Mouse (Mus musculus) thymus, postnatal 4 days (tissue): ENCODE measurements around the gene Nat10.

Source experiments
- DNase-seq: peaks from one replicate; pipeline ENCODE4 v3.0.0; 2021

The Nat10 gene

DNA sequence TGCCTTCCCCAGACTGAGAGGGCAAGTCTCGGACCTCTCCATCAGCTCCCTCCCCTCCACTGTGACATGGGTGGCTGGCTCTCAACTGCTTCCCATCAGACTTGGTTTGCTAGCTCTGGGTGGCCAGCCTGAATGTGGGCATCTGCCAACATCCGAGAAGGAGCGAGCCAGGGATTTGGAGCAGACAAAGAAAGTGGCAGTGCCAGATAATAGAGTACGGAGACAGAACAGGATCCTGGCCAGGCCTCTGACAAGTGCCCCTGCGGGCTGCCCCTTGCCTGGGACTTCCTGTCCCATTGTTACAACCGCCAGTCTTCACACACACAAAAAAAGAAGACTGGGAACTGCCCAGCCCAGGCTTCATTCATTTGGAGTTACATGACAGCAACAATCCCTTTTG is 70.6 kb downstream of the Nat10 start:
- DNase-seq, result no peak

DNA sequence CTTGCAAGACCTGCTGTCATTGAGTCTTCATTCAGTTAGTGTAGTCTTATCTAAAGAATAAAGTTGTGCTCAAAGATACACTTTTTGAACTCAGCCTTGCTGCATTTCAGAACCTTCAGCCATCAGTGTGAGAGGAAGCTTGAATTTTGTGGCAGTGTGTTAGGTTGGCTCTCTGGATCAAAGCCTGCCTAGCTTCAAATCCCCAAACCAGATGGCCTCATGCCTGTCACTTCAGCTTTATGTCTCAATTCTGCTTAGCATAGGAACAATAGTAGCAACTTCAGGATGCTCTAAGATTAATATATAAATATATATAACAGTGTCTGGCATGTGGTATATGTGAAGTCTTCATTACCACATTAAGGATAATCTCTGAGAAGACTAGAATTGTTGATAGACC is 73.2 kb downstream of the Nat10 start:
- DNase-seq, result no peak

DNA sequence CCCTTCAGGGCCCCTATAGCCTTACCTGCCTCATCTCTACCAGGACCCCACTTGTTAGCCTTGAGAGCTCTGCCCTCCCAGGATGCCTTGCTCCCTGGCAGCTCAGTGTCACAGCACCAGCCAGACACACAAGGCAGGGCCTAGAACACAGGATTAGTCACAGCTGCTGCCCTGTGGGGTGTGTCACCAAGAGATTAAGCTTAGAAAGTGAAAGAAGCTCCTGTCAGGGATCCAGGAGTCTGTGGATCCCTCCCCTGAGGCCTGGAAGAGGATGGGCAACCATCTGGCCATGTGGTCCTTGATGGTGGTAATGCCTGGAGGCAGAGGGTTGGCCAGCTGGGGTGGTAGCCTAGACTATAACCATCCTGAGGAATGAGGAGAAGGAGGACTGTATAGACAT is 73.9 kb downstream of the Nat10 start:
- DNase-seq, result no peak

DNA sequence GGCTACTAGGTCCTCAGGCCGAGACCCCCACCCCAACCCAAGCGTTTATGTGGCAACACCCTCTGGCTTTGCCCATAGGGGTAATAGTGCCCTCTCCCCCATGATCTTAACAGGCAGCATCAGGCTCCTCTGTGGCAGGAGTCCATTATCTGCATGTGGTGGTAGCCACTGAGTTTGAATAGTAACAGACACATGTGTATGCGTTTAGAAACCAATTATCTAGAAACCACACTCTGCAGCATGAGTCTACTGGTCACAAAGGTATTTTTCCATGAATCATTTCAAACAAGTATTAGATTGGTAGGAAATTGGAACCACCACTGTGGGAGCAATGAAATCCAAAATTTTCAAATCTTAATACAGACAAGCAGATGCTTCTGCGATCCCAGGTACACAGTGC is 75.5 kb downstream of the Nat10 start:
- DNase-seq, result no peak

DNA sequence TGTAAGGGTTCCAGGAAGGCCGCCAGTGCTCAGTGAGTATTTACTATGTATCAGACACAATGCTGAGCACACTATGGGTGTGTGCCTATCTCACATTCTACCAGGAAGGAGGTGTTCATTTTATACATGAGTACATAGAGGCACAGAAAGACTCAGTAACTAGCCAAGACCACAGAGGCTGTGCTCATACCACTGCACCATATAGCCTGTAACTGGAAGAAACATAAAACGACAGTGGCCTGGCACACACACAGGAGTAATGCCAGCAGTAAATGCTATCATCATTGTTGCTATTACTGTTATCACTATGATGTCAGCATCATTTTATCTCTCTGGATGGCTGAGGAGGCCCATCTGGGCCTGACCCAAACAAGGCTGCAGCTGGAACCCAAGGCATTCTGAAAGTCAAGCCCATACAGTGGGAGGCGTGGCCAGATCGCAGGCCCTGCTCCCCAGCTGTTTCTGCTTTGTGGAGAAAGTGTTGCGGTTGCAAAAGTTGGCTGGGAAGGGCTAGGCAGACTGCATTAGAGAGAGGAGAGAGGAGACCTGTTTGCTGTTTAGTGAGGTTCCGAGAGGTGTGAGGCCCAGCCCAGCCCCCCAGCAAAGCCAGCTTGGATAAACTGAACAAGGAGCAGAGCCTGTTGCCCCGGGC is 76.0 kb downstream of the Nat10 start:
- peak; percentile 82 for DNase-seq

DNA sequence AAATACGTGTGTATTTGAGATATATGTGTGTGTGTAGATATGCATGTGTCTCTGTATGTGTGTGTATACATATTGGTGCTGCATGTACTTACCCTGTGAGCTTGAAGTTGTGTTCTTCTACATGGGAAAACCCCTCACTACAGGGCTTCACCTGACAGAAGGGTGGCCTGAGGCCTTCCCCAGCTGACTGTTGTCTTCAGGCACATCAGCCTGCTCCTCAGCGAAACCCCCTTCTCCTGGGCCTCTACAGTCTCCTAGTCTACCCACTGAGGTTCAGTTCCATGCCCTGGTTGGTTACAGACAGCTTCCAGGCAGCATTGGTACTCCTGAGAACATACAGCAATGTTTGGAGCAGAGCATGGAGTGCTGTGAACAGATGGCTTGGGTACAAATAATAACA is 76.6 kb downstream of the Nat10 start:
- DNase-seq, result peak; percentile 59

DNA sequence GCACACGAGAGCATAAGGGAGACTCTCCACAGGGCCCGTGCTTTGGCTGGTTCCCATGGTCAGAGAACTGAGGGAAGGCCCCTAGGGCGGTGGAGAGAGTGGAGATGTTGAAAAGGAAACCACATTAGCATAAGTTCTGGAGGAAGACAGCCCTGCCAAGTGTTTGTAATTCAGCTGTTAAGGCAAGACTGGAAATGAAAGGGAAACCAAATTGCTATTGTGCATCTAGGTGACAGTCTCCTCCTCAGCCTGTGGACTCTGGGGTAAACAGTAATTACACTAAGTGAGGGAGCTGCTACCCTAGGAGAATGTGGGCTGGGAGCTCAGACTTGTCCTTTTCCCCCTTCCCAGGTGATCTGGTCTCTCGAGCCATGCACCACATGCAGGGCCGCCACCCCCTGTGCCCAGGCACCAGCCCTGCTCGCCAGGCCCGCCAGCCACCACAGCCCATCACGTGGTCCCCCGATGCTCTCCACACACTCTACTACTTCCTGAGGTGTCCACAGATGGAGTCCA is 78.1 kb downstream of the Nat10 start:
- DNase-seq, result peak; percentile 69

DNA sequence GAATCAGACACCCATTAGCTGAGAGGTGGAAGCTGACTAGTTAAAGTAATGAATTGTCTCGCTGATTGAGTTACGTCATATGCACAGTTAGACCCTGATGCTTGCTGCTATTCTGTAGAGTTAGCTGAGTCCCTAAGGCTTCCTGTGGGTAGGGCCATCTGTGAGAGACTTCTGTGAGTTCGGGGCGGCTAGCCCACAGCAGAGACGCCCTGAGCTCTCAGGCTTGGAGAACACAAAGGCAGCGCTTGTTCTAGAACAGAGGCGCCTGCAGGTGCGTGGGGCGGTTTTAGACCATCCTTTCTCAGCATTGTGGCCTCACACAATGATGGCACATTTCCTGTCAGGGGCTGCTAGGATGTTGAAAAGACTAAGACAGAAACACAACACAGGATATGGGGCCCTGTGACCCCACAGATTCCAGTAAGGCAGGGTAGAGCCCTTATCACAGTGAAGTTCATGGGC is 78.8 kb downstream of the Nat10 start:
- DNase-seq, result peak; percentile 84

DNA sequence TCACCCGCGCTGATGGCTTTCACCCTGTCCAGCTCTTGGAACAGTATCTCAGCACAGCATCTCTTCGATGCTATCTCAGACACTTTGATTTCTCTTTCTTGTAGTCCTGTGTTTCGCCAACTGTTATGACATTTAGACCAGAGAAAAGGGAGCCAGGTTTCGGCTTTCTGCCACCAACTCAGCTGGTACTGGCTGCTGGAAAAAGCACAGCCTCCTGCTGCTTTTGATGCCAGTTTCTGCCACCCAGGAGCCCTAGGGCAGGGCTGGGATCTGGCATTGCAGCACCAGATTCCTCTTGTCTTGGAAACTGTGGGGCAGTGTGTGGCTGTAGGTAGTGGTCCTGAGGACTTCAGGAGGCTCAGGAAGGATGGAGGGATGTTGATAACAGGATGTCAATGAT is 79.9 kb downstream of the Nat10 start:
- peak; percentile 58 for DNase-seq

DNA sequence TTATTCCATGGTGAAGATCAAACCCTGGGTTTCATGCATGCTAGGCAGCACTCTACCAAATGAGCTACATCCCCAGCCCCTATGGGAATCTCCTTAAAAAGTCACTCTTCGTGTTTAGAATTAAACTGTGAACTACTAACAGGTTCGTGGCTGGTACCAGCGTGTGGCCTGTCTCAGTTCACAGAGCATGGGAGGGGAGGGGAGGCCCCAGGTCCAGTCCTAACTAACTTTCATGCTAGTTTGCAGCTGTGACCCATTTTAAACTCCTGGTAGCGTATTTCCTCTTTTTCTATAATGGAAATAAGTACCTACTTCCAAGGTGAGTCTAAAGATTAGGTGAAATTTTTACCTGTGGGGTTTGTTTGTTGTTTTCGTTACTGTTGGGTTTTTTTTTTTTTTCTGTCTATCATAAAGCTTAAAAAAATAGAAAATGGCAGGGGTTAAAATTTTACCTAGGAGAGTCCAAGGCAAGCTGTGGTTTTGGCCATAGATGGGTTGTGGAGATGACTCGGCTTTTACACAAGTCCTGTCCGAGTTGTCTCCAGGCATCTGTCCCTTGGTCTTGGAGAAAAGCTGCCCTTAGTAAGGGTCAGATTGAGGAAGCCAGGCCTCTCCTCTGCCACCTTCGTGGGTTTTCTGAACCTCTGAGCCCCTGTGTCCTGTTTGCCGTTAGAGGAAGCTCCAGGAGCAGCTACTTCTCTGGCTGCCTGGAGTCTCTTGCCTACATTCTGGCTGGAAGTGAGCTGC is 80.5 kb downstream of the Nat10 start:
- DNase-seq, result peak; percentile 59

DNA sequence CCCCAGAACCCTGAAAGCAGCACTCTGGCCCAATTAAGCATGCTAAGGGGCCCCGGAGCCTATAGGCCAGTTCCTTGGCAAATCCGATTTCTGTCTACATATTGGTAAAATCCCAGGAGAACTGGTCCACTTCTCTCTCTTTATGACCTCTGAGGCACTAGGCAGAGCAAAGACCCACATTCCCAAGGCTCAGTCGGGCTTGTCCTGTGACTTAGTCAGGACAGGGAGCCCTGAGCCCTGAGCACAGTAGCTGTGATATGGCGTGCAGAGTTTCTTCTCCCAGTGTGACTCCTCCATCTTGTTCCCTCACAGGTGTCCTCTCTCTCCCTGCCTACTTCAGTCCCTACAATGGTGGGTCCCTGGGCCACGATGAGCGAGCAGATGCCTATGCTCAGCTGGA is 82.6 kb downstream of the Nat10 start:
- DNase-seq, result no peak

DNA sequence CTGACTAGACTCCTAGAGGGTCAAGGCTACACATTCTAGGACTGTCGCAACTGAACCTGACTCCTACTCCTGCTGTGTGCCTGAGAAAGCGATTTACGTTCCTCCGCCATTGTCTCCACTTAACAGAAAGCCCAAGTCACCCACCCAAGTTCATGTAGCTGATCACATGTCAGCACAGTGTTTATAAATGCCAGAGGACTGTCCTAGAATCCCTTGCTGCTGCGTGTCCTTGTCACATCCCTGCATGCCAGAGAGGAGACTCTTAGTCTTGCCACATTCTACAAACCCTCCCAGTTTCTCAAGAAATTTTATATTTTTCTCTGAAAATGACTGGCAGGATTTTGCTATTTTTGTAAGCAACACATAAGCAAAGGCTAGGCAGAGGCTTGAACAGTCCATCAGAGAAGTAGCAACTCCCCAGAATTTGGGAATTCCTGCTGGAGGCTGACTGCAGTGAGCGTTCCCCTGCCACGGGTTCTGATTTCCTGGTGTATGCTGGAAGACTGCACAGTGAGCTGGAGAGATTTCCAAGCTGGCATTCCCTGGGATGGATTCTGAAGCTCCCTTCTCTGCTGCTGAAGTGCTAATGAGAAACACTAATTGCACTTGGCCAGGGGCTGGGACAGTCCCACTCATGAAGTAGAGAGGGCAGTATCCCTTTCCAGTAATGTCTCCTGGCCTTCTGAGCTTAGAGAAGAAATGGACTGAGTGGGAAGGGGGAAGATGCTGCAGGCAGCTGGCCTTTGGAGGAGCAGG is 83.3 kb downstream of the Nat10 start:
- DNase-seq, result no peak

DNA sequence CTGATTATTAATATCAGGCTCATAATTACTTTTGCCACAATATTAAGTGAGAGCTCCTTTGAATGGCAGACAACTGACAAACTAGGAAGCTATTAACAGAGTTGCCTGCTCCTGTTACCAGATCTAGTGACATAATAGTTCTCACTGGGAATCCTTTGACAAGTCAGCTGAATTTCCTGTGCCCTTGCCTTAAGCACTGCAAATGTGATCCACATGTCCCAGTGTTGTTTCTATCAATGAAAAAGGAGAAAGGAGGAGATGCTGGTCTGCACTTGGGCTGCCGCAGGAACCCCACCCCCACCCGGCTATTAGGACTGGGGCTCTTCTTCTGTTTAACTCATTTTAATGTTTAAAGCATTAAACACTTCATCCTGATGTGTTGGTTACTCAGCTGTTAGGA is 84.3 kb downstream of the Nat10 start:
- no peak for DNase-seq

DNA sequence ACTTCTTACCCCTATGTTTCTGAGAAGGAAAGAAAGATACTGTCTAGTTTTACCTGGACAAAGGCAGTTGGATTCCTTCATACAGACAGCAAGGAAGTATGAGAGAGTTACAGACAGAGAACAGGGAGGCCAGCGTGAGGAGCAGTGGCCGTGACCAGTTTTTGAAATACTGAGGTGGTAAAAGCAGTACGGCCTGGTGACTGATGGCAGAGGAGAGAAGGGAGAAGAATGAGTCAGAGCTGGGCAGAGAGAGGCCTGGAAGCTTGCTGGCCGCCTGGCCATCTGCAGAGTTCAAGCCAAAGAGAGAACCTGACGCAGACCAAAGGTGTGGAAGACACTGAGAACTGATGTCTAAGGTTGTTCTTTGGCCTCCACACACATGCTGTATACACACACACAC is 85.7 kb downstream of the Nat10 start:
- no peak for DNase-seq

DNA sequence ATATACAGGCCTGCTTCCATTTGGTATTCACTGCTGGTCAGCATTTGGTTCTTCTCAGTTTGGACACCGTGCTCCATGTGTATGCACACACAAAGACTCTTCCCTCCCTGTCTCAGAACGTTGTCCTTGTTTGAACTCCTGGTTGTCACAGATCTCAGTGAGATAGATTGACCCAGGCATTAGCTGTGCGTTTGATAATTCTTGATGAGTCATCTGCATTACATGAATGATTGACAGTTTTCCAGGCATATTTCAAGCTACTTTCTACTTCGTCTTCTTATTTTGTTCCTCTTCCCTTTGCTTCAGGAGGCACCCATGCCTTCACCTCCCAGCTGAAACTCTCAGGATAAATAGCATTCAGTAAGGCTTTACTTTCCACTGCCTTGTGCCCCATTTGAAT is 87.5 kb downstream of the Nat10 start:
- no peak for DNase-seq

DNA sequence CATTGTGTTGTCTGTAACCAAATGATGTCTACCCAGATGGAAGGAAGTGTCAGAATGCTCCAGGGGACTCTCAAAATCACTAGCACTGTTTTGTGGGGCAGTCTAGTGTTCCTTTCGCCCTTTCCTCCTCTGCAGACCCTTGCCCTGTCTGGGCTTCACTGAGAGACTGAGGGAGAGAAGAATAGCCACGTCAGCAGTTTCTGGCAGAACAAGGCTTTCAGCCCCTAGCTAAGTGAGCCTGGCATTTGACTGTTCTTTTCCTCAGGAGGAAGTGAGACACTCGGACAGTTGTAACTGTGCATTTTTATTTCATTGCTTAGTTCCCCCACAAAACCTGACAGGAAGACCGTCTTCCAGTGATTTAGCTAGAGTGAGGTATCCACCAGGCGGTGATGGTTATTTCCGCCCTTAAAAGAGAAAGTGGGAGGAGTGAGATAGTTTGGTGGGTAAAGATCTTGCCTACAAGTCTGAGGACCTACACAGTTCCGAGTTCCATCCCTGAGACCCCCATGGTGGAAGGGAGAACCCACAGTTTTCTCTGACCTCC is 88.4 kb downstream of the Nat10 start:
- no peak for DNase-seq
